Mouse (Mus musculus) heart, postnatal 0 days (tissue): ENCODE data around the gene Atp6v0a2. TPM values are rescaled to one million over a fixed set of nuclear protein-coding genes. Genes with fewer than 3 reads are reported as not detected.

Experiments used
- ATAC-seq: fragments of 200-750 bp; cut with Nextera tagmentation; 2 replicates; pipeline ENCODE4 v1.8.0; 2017; ENCODE audit warnings: low read depth, moderate number of reproducible peaks, moderate library complexity; ENCODE audit not compliant: insufficient read depth
- DNase-seq: peaks from one replicate; pipeline ENCODE4 v3.0.0-alpha.2; 2016; ENCODE audit warnings: low spot score
- H3K27ac ChIP-seq: fragments of 300-500 bp; sonication (generic); 2 replicates; pipeline ENCODE4 v1.5.1; 2014; ENCODE audit warnings: low read depth, mild to moderate bottlenecking
- H3K27me3 ChIP-seq: fragments of 300-500 bp; sonication (generic); 2 replicates; pipeline ENCODE4 v1.6.1; 2014; ENCODE audit warnings: low read length, mixed read lengths; ENCODE audit not compliant: control insufficient read depth, insufficient read depth
- H3K36me3 ChIP-seq: fragments of 300-500 bp; sonication (generic); replicated peaks from 2 replicates; pipeline ENCODE4 v1.6.1; 2014; ENCODE audit warnings: low read length, mixed read lengths; ENCODE audit not compliant: control insufficient read depth, insufficient read depth
- H3K4me1 ChIP-seq: fragments of 300-500 bp; sonication (generic); 2 replicates; pipeline ENCODE4 v1.6.1; 2014; ENCODE audit warnings: antibody characterized with exemption; ENCODE audit not compliant: control insufficient read depth, insufficient read depth
- H3K4me2 ChIP-seq: fragments of 300-500 bp; sonication (generic); 2 replicates; pipeline ENCODE4 v1.6.1; 2014; ENCODE audit warnings: low read depth, mild to moderate bottlenecking, low read length, moderate library complexity
- H3K4me3 ChIP-seq: fragments of 300-500 bp; sonication (generic); 2 replicates; pipeline ENCODE4 v1.5.1; 2014; ENCODE audit warnings: low read depth, low read length
- H3K9ac ChIP-seq: fragments of 300-500 bp; sonication (generic); replicated peaks from 2 replicates; pipeline ENCODE4 v1.6.1; 2014; ENCODE audit warnings: low read depth, low read length, mixed read lengths
- H3K9me3 ChIP-seq: fragments of 300-500 bp; sonication (generic); replicated peaks from 2 replicates; pipeline ENCODE4 v1.6.1; 2016; ENCODE audit warnings: low read length; ENCODE audit not compliant: control insufficient read depth
- CTCF ChIP-seq: IDR thresholded peaks from 2 replicates; pipeline ENCODE4 v1.5.1; 2016; ENCODE audit warnings: antibody characterized with exemption, control low read depth, low read depth
- EP300 ChIP-seq: IDR thresholded peaks from 2 replicates; pipeline ENCODE4 v1.6.1; 2016; ENCODE audit warnings: antibody characterized with exemption, low read depth
- WGBS: fragments of 180-500 bp; shearing (Covaris S2); extraction: QIAGEN DNeasy Blood & Tissue Kit; methylation state at CpG from one replicate; pipeline ENCODE4 v1.1.7; 2014; 5-methylcytosine and 5-hydroxymethylcytosine counted together
- polyA plus RNA-seq: library from polyadenylated mRNA; unstranded; fragments of >200 nt; fragmentation: Nextera tagmentation; extraction: Ambion mirVana; gene quantifications from 2 replicates; pipeline ENCODE4 v1.2.1, GENCODE M21; 2015
- total RNA-seq: library from RNA; depleted of rRNA; stranded (reverse); fragments of >200 nt; gene quantifications from 2 replicates; pipeline ENCODE4 v1.2.3, GENCODE M21; 2014; ENCODE audit warnings: low replicate concordance

Gene Atp6v0a2
- total and polyA plus RNA-seq, 2 experiments from 2014 or later, result 27.0 to 30.1 TPM

DNA sequence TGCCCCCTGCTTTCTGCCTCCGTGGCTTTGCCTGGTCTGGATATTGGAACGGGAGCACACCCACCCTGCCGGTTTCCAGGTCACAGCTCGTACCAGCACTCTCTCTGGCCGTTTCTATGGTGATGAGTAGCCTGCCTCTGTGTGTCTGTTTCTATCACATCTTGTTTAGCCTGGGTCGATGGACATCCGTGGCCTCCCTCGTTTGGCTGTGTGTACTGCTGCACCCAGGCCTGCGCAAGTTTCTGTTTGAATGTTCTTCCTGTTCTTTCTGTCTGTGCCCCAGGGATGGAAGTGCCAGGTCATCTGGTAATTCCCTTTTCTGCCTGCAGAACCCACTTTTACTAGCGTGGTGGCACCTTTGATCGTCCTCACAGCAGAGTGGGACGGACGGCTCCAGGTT lies 7.0 kb upstream of the Atp6v0a2 start:
- H3K9ac ChIP-seq, result no peak overlapping the region
- ATAC-seq (no peak), DNase-seq (no peak)
- no peaks in the 10 kb centered on the region for H3K36me3 ChIP-seq
- no peaks in the 10 kb centered on the region for H3K9me3 ChIP-seq
- H3K4me3 ChIP-seq, result no peak overlapping the region
- H3K27me3 ChIP-seq, result no peaks in the 10 kb centered on the region
- no peak overlapping the region for H3K4me2 ChIP-seq
- no peak for TF ChIP-seq CTCF
- H3K27ac ChIP-seq, result no peak overlapping the region
- 74% methylated on average over 13 of the region's 13 CpGs for WGBS
- H3K4me1 ChIP-seq, result no peaks in the 10 kb centered on the region

GRCm38 (mm10) chr5:124622890-124623289 lies 5.5 kb upstream of the Atp6v0a2 start:
- Histone ChIP-seq H3K4me3 (no peak overlapping the region), H3K9ac (no peak overlapping the region), H3K27me3 (no peaks in the 10 kb centered on the region), H3K4me1 (peaks cover under 1% of the 10 kb centered on the region), H3K9me3 (no peaks in the 10 kb centered on the region), H3K4me2 (no peak overlapping the region), H3K36me3 (no peaks in the 10 kb centered on the region), H3K27ac (no peak overlapping the region)
- 82% methylated on average over 15 of the region's 15 CpGs for WGBS
- TF ChIP-seq EP300, result no peak
- TF ChIP-seq CTCF, result no peak
- no peak for DNase-seq
- ATAC-seq, result no peak

GRCm38 (mm10) chr5:124624291-124624690 lies 4.1 kb upstream of the Atp6v0a2 start:
- no peak for TF ChIP-seq CTCF
- no peak for TF ChIP-seq EP300
- ATAC-seq (no peak), DNase-seq (no peak)
- no peak overlapping the region for H3K4me3 ChIP-seq
- no peaks in the 10 kb centered on the region for H3K27me3 ChIP-seq
- no peaks in the 10 kb centered on the region for H3K9me3 ChIP-seq
- H3K4me1 ChIP-seq, result peaks cover 6% of the 10 kb centered on the region
- H3K4me2 ChIP-seq, result no peak overlapping the region
- H3K36me3 ChIP-seq, result no peaks in the 10 kb centered on the region
- 90% methylated on average over 9 of the region's 9 CpGs for WGBS
- H3K9ac ChIP-seq, result no peak overlapping the region
- H3K27ac ChIP-seq, result no peak overlapping the region

- Histone ChIP-seq H3K27me3 (no peaks in the 10 kb centered on the region), H3K4me2 (peak overlapping the region; percentile 63), H3K4me3 (peak overlapping the region; percentile 70), H3K36me3 (peaks cover 12% of the 10 kb centered on the region), H3K9ac (peak overlapping the region; percentile 77), H3K9me3 (no peaks in the 10 kb centered on the region), H3K4me1 (peaks cover 14% of the 10 kb centered on the region), H3K27ac (no peak overlapping the region; the same call in 1 of the 2 replicates)
- ATAC-seq (no peak), DNase-seq (no peak)
- TF ChIP-seq CTCF, result no peak
- TF ChIP-seq EP300, result no peak
- WGBS, result 8% methylated on average over 11 of the region's 11 CpGs
Observed at GRCm38 (mm10) chr5:124629641-124630040, 1.3 kb downstream of the Atp6v0a2 start.

GRCm38 (mm10) chr5:124631685-124632084 lies 3.3 kb downstream of the Atp6v0a2 start:
- no peak for TF ChIP-seq CTCF
- no peak for TF ChIP-seq EP300
- ATAC-seq, result no peak

GRCm38 (mm10) chr5:124632461-124632860 lies 4.1 kb downstream of the Atp6v0a2 start:
- DNase-seq (no peak), ATAC-seq (no peak)
- Histone ChIP-seq H3K36me3 (peaks cover 36% of the 10 kb centered on the region), H3K9me3 (no peaks in the 10 kb centered on the region), H3K4me1 (peaks cover 14% of the 10 kb centered on the region), H3K4me3 (no peak overlapping the region), H3K27ac (no peak overlapping the region), H3K4me2 (no peak overlapping the region), H3K9ac (no peak overlapping the region), H3K27me3 (no peaks in the 10 kb centered on the region)
- no peak for TF ChIP-seq EP300
- TF ChIP-seq CTCF, result no peak
- 51% methylated on average over 5 of the region's 5 CpGs for WGBS

More at GRCm38 (mm10) chr5:124631685-124632084, 3.3 kb downstream of the Atp6v0a2 start:
- Histone ChIP-seq H3K4me3 (no peak overlapping the region), H3K36me3 (peaks cover 28% of the 10 kb centered on the region), H3K27me3 (no peaks in the 10 kb centered on the region), H3K9me3 (no peaks in the 10 kb centered on the region), H3K9ac (no peak overlapping the region), H3K27ac (no peak overlapping the region), H3K4me1 (peaks cover 14% of the 10 kb centered on the region), H3K4me2 (no peak overlapping the region)
- DNase-seq, result no peak
- 81% methylated on average over 11 of the region's 11 CpGs for WGBS
